Mouse (Mus musculus) urinary bladder, postnatal 4 days (tissue): Measurements from ENCODE around the gene Spo11.

Experiments
- DNase-seq, 2 experiments: peaks; one replicate each; pipeline ENCODE4 v3.0.0; 2021 to 2022; ENCODE audit warnings: low spot score in 2 of 2

Gene Spo11

GRCm38 (mm10) chr2:172959006-172959768 lies 18.3 kb upstream of the Spo11 start:
- DNase-seq, result no peak

GRCm38 (mm10) chr2:172960350-172960749 lies 17.1 kb upstream of the Spo11 start:
- DNase-seq, result no peak

GRCm38 (mm10) chr2:172961211-172961610 lies 16.3 kb upstream of the Spo11 start:
- no peak for DNase-seq

GRCm38 (mm10) chr2:172965249-172965648 lies 12.3 kb upstream of the Spo11 start:
- DNase-seq, result no peak

GRCm38 (mm10) chr2:172966480-172966879 lies 11.0 kb upstream of the Spo11 start:
- no peak for DNase-seq

- no peak for DNase-seq
Measured at GRCm38 (mm10) chr2:172971865-172972264, 5.6 kb upstream of the Spo11 start.

GRCm38 (mm10) chr2:172973806-172974565 lies 3.5 kb upstream of the Spo11 start:
- no peak for DNase-seq

- no peak for DNase-seq
Measured at GRCm38 (mm10) chr2:172974701-172975100, 2.8 kb upstream of the Spo11 start.

GRCm38 (mm10) chr2:172975159-172975558 lies 2.3 kb upstream of the Spo11 start:
- DNase-seq, result no peak

GRCm38 (mm10) chr2:172976661-172977238 lies 750 bp upstream of the Spo11 start:
- DNase-seq, result no peak

- DNase-seq, result no peak
Measured at GRCm38 (mm10) chr2:172978131-172978633, 682 bp downstream of the Spo11 start.

- no peak for DNase-seq
Measured at GRCm38 (mm10) chr2:172979666-172980345, 2.3 kb downstream of the Spo11 start.

- no peak for DNase-seq
Measured at GRCm38 (mm10) chr2:172982776-172983561, 5.5 kb downstream of the Spo11 start.

GRCm38 (mm10) chr2:172990161-172990560 lies 12.7 kb downstream of the Spo11 start:
- DNase-seq, result no peak

GRCm38 (mm10) chr2:172996207-172996606 lies 18.7 kb downstream of the Spo11 start:
- peak; percentile 59 to 77 for DNase-seq

- no peak for DNase-seq
Measured at GRCm38 (mm10) chr2:172997748-172998147, 20.2 kb downstream of the Spo11 start.

GRCm38 (mm10) chr2:172998478-172998877 lies 21.0 kb downstream of the Spo11 start:
- no peak for DNase-seq

- DNase-seq, result peak; percentile 97 to 99
Measured at GRCm38 (mm10) chr2:172999630-173000284, 22.3 kb downstream of the Spo11 start, which contains the start of gene Rae1. Rae1 (plus strand) TSS chr2:173000117.

GRCm38 (mm10) chr2:173000285-173000652 lies 22.8 kb downstream of the Spo11 start:
- DNase-seq, result peak; percentile 73

GRCm38 (mm10) chr2:173000921-173001320 lies 23.4 kb downstream of the Spo11 start:
- no peak for DNase-seq

GRCm38 (mm10) chr2:173003737-173004136 lies 26.2 kb downstream of the Spo11 start:
- no peak for DNase-seq
